Mouse (Mus musculus) spleen, postnatal 14 days (tissue): ENCODE results near the gene Pdcl3.
"Not testable (repeated sequence)": the region's sequence is repeated elsewhere in the genome, so short reads cannot be mapped to it uniquely, and the experiment has no call there.

Source experiments
- DNase-seq, 2 experiments: peaks; one replicate each; pipeline ENCODE4 v3.0.0; 2021 to 2022; ENCODE audit warnings: low spot score in 2 of 2

Gene Pdcl3

DNA sequence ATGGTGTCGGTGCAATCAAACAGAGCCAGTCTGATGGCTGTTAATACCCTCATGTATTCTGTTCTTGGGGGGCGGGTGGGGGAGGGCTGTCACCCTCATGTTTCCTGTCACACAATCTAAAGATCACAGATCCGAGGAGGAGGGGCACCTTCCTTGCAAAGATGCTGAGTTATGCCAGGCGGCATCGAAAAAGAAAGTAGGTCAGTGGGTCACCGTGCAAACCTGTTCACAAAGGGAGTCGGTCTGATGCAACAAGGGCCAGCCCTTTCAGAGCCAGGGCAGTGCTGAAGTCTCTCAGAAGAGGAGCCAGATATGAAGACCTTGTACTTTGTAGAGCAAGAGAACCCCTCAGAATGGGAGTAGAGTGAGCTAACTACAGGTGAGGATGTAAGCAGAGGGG is 39.7 kb downstream of the Pdcl3 start:
- DNase-seq = no peak

DNA sequence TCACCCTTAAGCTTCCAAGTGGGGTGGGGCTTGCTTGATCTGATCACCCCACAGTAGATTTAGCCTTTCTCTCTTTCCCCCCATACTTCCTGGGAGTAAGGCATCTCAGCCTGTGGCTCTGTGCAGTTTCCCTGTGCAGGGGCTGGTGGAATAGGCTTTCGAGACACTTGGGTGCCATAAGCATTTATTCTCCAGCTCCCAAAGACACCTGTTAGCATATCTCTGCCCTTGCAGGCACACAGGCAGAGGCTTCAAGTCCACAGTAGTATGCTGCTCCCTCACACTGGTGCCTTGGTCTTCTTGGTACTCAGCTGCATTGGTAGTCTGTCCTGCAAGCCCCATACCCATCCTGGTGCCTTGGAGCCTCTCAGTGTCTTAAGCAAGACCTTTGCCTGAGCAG is 40.4 kb downstream of the Pdcl3 start:
- no peak for DNase-seq

DNA sequence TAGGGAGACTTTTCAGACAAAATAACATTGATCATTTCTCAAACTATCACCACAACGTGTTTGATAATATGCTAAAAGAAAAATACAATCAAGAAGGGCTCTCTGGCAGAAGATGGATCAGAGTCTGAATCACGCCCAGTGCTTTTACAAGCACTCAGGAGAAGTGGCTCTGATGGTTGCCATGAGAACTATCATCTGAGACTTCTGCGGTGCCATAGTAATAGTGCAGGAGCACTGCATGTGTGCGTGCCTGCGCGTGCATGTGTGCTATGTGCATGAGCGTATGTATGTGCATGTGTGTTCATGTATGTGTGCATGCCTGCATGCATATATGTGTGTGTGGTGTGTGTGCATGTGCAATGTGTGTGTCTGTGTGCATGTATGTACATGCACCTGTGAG is 43.8 kb downstream of the Pdcl3 start:
- DNase-seq = no peak

GRCm38 (mm10) chr1:39030108-39030507 is 44.7 kb downstream of the Pdcl3 start:
- no peak for DNase-seq

GRCm38 (mm10) chr1:39035817-39036216 is 50.4 kb downstream of the Pdcl3 start:
- no peak for DNase-seq

- DNase-seq = no peak
Measured at GRCm38 (mm10) chr1:39042188-39042587, 56.8 kb downstream of the Pdcl3 start.

- DNase-seq = not testable (repeated sequence)
Measured at GRCm38 (mm10) chr1:39044442-39044841, 59.0 kb downstream of the Pdcl3 start.

- no peak for DNase-seq
Measured at GRCm38 (mm10) chr1:39046689-39047088, 61.3 kb downstream of the Pdcl3 start.
